Mouse (Mus musculus) midbrain, embryonic 14.5 days (tissue): Measurements from ENCODE around the gene Bach2. TPM values are rescaled to one million over a fixed set of nuclear protein-coding genes. Genes with fewer than 3 reads are reported as not detected.

Experiments used
- ATAC-seq: fragments of 200-750 bp; cut with Nextera tagmentation; 2 replicates; pipeline ENCODE4 v1.8.0; 2017; ENCODE audit warnings: moderate number of reproducible peaks, moderate library complexity; ENCODE audit not compliant: low FRiP score, low TSS enrichment
- DNase-seq: peaks from one replicate; pipeline ENCODE4 v3.0.0-alpha.2; 2015
- H3K27ac ChIP-seq: fragments of 300-500 bp; sonication (generic); replicated peaks from 2 replicates; pipeline ENCODE4 v1.5.1; 2014; ENCODE audit warnings: mild to moderate bottlenecking, low read depth, low read length, moderate library complexity
- H3K27me3 ChIP-seq: fragments of 300-500 bp; sonication (generic); 2 replicates; pipeline ENCODE4 v1.6.1; 2014; ENCODE audit warnings: low read length, control low read depth, mixed read lengths; ENCODE audit not compliant: control insufficient read depth, insufficient read depth
- H3K36me3 ChIP-seq: fragments of 300-500 bp; sonication (generic); 2 replicates; pipeline ENCODE4 v1.6.1; 2014; ENCODE audit warnings: low read length, control low read depth; ENCODE audit not compliant: control insufficient read depth, insufficient read depth
- H3K4me1 ChIP-seq: fragments of 300-500 bp; sonication (generic); 2 replicates; pipeline ENCODE4 v1.6.1; 2014; ENCODE audit warnings: mild to moderate bottlenecking, antibody characterized with exemption, low read length, control low read depth; ENCODE audit not compliant: control insufficient read depth, insufficient read depth
- H3K4me2 ChIP-seq: fragments of 300-500 bp; sonication (generic); 2 replicates; pipeline ENCODE4 v1.6.1; 2014; ENCODE audit warnings: mild to moderate bottlenecking, low read length, moderate library complexity
- H3K4me3 ChIP-seq: fragments of 300-500 bp; sonication (generic); replicated peaks from 2 replicates; pipeline ENCODE4 v1.5.1; 2014; ENCODE audit warnings: low read depth, low read length
- H3K9ac ChIP-seq: fragments of 300-500 bp; sonication (generic); replicated peaks from 2 replicates; pipeline ENCODE4 v1.6.1; 2014; ENCODE audit warnings: mild to moderate bottlenecking, low read length, moderate library complexity
- H3K9me3 ChIP-seq: fragments of 300-500 bp; sonication (generic); 2 replicates; pipeline ENCODE4 v1.6.1; 2016; ENCODE audit warnings: low read length, control low read depth, mixed read lengths; ENCODE audit not compliant: control insufficient read depth
- WGBS: fragments of 180-500 bp; shearing (Covaris S2); extraction: QIAGEN DNeasy Blood & Tissue Kit; methylation state at CpG from one replicate; pipeline ENCODE4 v1.1.7; 2014; 5-methylcytosine and 5-hydroxymethylcytosine counted together
- polyA plus RNA-seq: library from polyadenylated mRNA; unstranded; fragments of >200 nt; fragmentation: Nextera tagmentation; extraction: Ambion mirVana; gene quantifications from 2 replicates; pipeline ENCODE4 v1.2.1, GENCODE M21; 2014

Bach2 gene
- polyA plus RNA-seq, 1 experiment from 2014 or later: 27.0 TPM

DNA sequence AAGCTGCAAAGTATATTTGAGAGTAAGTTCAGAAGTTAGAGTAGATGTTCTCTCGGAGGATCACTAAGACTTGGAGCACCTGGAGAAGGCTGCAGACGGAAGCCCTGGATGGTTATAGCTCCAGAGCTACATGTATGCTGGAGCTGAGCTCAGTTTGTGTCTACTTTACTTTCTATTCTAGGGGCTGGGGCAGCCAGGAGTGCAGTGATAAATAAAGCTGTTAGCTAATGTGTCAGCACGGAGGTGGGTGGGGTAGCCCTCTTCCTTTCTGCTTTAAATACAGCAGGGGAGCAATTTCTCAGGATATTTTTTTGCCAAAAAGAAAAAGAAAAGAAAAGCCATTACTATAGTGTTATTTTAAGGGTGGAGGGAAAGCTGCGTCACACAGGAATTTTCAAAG lies 98.0 kb downstream of the Bach2 start:
- ATAC-seq (no peak), DNase-seq (no peak)
- no peaks in the 10 kb centered on the region for H3K9me3 ChIP-seq
- H3K9ac ChIP-seq: no peak overlapping the region
- H3K4me2 ChIP-seq: no peak overlapping the region
- no peaks in the 10 kb centered on the region for H3K36me3 ChIP-seq
- 80% methylated on average over 4 of the region's 4 CpGs for WGBS
- no peak overlapping the region for H3K4me3 ChIP-seq
- no peak overlapping the region for H3K27ac ChIP-seq
- no peaks in the 10 kb centered on the region for H3K27me3 ChIP-seq
- H3K4me1 ChIP-seq: peaks cover 4% of the 10 kb centered on the region; the same call in 1 of the 2 replicates

DNA sequence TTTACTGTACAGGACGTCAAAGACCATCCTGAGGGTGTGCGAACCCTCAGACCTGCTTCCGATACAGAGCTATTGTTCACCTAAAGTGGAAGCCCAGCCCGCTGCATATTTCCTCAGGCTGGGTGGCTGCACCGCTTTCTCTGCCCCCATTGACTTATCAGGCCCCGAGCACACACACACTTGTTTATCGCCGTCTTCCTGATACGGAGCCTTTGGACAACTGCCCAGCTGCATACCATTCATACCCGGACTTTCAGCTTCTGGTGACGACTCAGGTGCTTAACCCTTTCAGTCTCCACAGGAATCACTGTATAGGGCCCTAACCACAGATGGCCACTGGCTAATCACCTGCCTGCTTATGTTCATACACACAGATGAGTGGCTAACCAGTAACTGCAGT lies 99.0 kb downstream of the Bach2 start:
- Histone ChIP-seq H3K27me3 (no peaks in the 10 kb centered on the region), H3K9me3 (no peaks in the 10 kb centered on the region), H3K4me2 (no peak overlapping the region), H3K9ac (no peak overlapping the region), H3K4me1 (peaks cover 4% of the 10 kb centered on the region; the same call in 1 of the 2 replicates), H3K4me3 (no peak overlapping the region), H3K27ac (no peak overlapping the region; the same call in 1 of the 2 replicates), H3K36me3 (no peaks in the 10 kb centered on the region)
- ATAC-seq (peak; percentile 31; the same call in 1 of the 2 replicates), DNase-seq (no peak)
- 25% methylated on average over 11 of the region's 11 CpGs for WGBS

DNA sequence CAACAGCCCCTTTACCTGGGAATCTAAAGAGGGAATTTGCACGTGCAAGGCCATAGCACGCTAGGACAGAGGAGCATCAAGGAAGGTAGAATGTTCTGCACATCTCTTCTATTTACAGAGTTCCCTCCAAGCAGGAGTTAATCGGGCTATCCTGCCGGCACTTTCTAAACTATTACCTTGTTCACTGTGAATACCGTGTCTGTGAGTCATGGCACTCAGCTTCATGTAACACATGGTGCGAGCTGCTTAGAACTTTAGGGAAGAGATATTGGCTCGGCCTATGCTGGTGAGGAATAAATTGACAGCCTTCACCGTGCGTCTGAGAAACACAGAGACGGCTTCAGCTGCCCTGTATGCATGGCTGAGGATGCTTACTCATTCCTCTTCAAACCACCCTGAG lies 99.8 kb downstream of the Bach2 start:
- WGBS: 90% methylated on average over 10 of the region's 10 CpGs
- no peaks in the 10 kb centered on the region for H3K27me3 ChIP-seq
- ATAC-seq: no peak
- H3K4me2 ChIP-seq: no peak overlapping the region
- no peak overlapping the region for H3K9ac ChIP-seq
- no peak for DNase-seq
- no peak overlapping the region for H3K27ac ChIP-seq
- H3K4me1 ChIP-seq: peaks cover 4% of the 10 kb centered on the region; the same call in 1 of the 2 replicates
- no peaks in the 10 kb centered on the region for H3K36me3 ChIP-seq
- no peak overlapping the region for H3K4me3 ChIP-seq
- H3K9me3 ChIP-seq: no peaks in the 10 kb centered on the region

DNA sequence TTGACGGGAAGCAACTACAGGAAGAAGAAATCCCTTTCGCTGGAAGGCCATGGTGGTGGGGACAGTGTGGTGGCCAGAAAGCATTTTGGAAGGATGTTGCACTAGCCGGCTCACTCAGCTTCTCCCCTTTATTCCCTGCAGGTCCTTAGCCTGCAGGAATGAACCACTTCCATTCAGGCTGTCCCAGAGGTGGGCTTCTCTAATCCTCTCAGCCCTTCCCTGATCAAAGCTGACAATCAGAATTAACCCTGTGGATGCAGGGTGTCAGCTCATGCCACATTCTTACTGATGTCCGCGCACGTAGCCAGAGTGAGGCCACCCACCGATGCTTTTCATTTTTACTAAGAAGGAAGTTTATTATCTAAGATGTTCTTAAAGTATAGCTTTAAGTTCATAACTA lies 102.2 kb downstream of the Bach2 start:
- Histone ChIP-seq H3K27me3 (no peaks in the 10 kb centered on the region), H3K27ac (no peak overlapping the region), H3K4me2 (no peak overlapping the region), H3K9ac (no peak overlapping the region), H3K4me3 (no peak overlapping the region), H3K9me3 (no peaks in the 10 kb centered on the region), H3K4me1 (peaks cover 4% of the 10 kb centered on the region; the same call in 1 of the 2 replicates), H3K36me3 (no peaks in the 10 kb centered on the region)
- ATAC-seq (no peak), DNase-seq (no peak)
- 13% methylated on average over 7 of the region's 7 CpGs for WGBS

DNA sequence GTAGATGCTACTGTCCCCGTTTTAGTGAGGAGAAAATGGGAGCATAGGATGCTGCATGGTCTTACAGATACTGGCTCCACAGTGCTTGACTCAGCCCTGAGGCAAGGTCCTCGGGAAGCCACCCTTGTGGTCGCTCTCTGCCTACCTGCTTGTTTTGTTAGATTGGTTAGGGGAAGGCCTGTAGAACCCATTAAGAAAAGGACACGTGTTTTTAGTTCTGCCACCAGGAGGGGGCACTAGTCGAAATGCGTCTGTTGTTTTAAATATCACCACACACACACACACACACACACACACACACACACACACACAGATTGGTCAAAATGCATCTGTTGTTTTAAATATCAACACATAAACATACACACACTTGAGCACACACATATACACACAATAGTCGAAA lies 103.7 kb downstream of the Bach2 start:
- Histone ChIP-seq H3K27ac (no peak overlapping the region), H3K4me3 (no peak overlapping the region), H3K36me3 (no peaks in the 10 kb centered on the region), H3K4me1 (peaks cover 4% of the 10 kb centered on the region; the same call in 1 of the 2 replicates), H3K9ac (no peak overlapping the region), H3K27me3 (no peaks in the 10 kb centered on the region), H3K4me2 (no peak overlapping the region), H3K9me3 (no peaks in the 10 kb centered on the region)
- ATAC-seq (no peak), DNase-seq (no peak)
- 76% methylated on average over 7 of the region's 7 CpGs for WGBS

DNA sequence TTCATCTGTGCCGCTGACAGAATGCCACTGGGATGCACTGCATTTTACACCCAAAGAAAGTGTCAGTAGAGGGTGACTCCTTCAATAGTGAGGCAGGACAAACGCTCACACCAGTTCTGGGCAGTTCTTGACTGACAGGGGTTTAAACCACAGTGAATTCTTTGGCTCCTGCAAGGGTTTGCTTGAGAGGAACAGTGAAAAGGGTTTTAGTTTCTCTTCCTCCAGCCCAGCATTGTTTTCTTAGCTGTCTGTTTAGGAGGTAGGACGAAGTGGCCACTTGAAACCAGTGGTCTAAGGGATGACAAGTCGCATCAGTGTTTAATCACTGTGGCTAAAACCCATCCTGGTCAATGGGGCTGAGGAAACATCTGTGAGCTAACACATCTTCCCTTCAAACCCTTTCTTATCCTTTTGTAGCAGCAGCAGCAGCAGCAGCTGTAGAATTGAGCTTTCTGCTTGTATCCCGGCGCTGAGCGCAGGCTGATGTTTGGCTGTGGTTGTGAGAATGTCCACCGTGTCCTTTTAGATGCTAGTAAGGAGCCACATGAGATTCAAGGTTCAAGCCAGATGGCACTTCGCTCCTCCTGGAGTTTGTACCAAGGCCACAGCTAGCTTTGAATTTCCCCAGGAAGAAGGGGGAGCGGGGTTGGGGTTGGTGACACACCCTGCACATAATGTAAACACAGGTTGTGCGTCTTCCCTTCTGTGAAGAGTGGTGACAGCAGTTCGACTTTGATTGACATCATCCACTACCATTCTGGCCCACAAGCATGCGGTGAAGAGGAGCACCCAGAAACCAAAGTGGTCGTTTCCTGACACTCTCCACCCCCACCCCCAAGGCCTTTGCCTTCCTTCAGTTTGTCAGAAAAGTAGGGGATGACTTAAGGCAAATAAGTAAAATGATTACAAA lies 104.9 kb downstream of the Bach2 start:
- no peak overlapping the region for H3K9ac ChIP-seq
- no peaks in the 10 kb centered on the region for H3K9me3 ChIP-seq
- DNase-seq: no peak
- no peak overlapping the region for H3K4me3 ChIP-seq
- no peaks in the 10 kb centered on the region for H3K27me3 ChIP-seq
- peaks cover 4% of the 10 kb centered on the region; the same call in 1 of the 2 replicates for H3K4me1 ChIP-seq
- H3K36me3 ChIP-seq: no peaks in the 10 kb centered on the region
- ATAC-seq: no peak
- WGBS: 51% methylated on average over 14 of the region's 14 CpGs
- H3K4me2 ChIP-seq: no peak overlapping the region
- 0 out of 2 replicates have a peak overlapping the region, but pooled peaks have one; percentile 20 for H3K27ac ChIP-seq

DNA sequence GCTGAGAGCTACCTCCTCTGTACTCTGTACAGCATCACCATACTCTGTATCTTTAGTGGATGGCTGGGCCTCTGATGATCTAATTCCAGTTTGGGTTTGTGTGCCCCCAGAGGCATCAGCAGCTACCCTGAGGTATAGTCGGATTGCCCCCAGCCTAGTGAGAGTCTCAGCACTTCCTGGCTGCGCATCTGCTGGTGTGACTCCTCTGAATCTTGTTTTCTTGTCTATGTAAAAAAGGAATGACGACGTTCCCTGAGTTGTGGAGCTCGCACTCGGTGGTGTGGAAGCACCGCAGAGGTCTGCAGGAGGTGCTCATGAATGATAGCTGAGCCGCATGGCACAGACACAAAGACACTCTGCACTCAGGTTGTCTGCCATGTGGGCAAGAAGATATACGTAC lies 105.7 kb downstream of the Bach2 start:
- ATAC-seq (no peak), DNase-seq (no peak)
- no peaks in the 10 kb centered on the region for H3K36me3 ChIP-seq
- H3K9ac ChIP-seq: no peak overlapping the region
- H3K9me3 ChIP-seq: no peaks in the 10 kb centered on the region
- H3K4me2 ChIP-seq: no peak overlapping the region
- H3K27me3 ChIP-seq: no peaks in the 10 kb centered on the region
- H3K27ac ChIP-seq: no peak overlapping the region
- whole genome bisulfite sequencing: 78% methylated on average over 9 of the region's 9 CpGs
- H3K4me1 ChIP-seq: peaks cover 4% of the 10 kb centered on the region; the same call in 1 of the 2 replicates
- H3K4me3 ChIP-seq: no peak overlapping the region

DNA sequence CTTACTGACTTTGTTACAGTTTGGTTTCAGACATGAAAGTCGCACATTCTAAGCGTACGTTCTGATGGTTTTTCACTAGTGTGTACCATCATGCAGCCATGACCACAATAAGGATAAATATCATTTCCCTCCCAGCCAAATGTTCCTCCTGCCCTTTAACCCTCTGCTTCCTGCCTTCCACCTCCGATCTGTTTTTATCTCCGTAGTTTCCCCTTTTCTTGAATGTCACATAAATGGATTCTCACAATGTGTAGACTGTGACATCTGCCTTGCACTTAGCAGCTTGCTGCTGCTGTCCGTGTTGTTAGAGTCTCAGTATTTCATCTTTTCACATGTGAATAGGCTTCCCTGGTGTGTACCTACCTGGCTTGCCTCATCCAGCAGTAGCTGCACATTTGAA lies 108.6 kb downstream of the Bach2 start:
- 81% methylated on average over 6 of the region's 6 CpGs for WGBS
- ATAC-seq (no peak), DNase-seq (no peak)
- no peak overlapping the region for H3K4me2 ChIP-seq
- H3K4me1 ChIP-seq: peaks cover 16% of the 10 kb centered on the region
- no peaks in the 10 kb centered on the region for H3K36me3 ChIP-seq
- no peak overlapping the region for H3K4me3 ChIP-seq
- H3K9ac ChIP-seq: no peak overlapping the region
- no peak overlapping the region for H3K27ac ChIP-seq
- no peaks in the 10 kb centered on the region for H3K9me3 ChIP-seq
- no peaks in the 10 kb centered on the region for H3K27me3 ChIP-seq

DNA sequence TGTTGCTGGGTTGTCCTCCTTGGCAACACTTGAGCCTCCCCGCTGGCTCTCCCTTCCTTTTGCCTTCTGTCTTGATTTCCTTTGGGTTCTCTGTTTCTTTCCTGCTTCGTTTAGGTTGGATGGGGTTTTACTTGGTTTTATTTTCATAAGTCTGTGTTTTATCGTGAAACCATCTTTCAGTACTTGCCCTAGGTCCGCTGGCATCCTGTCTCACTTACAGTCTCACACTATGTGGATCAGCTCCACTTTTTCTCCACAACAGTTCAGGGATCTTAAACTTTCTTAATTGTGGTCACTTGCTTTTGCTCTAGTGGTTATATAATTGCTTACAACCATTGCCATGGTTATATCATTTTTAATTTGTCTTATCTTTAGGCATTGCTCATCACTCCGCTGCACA lies 109.1 kb downstream of the Bach2 start:
- Histone ChIP-seq H3K36me3 (no peaks in the 10 kb centered on the region), H3K4me3 (no peak overlapping the region), H3K27ac (no peak overlapping the region), H3K4me2 (no peak overlapping the region), H3K27me3 (no peaks in the 10 kb centered on the region), H3K9ac (no peak overlapping the region), H3K9me3 (no peaks in the 10 kb centered on the region), H3K4me1 (peaks cover 21% of the 10 kb centered on the region)
- 91% methylated on average over 5 of the region's 5 CpGs for WGBS
- DNase-seq (no peak), ATAC-seq (no peak)
